Mouse (Mus musculus) embryonic facial prominence, embryonic 15.5 days (tissue): Measurements from ENCODE around the gene Sept9. TPM values are rescaled to one million over a fixed set of nuclear protein-coding genes. Genes with fewer than 3 reads are reported as not detected.
"Not testable (repeated sequence)": the region's sequence is repeated elsewhere in the genome, so short reads cannot be mapped to it uniquely, and the experiment has no call there.

ENCODE experiments used
- ATAC-seq: fragments of 200-750 bp; cut with Nextera tagmentation; 2 replicates; pipeline ENCODE4 v1.8.0; 2017; ENCODE audit warnings: low read depth, moderate TSS enrichment; ENCODE audit not compliant: insufficient number of reproducible peaks, low FRiP score, low TSS enrichment
- H3K27ac ChIP-seq: fragments of 300-500 bp; sonication (generic); replicated peaks from 2 replicates; pipeline ENCODE4 v1.5.1; 2015; ENCODE audit warnings: mild to moderate bottlenecking, inconsistent platforms
- H3K27me3 ChIP-seq: fragments of 300-500 bp; sonication (generic); 2 replicates; pipeline ENCODE4 v1.6.1; 2015; ENCODE audit warnings: inconsistent platforms
- H3K36me3 ChIP-seq: fragments of 300-500 bp; sonication (generic); 2 replicates; pipeline ENCODE4 v1.6.1; 2015; ENCODE audit warnings: mild to moderate bottlenecking, inconsistent platforms
- H3K4me1 ChIP-seq: fragments of 300-500 bp; sonication (generic); 2 replicates; pipeline ENCODE4 v1.6.1; 2015; ENCODE audit warnings: inconsistent platforms
- H3K4me2 ChIP-seq: fragments of 300-500 bp; sonication (generic); replicated peaks from 2 replicates; pipeline ENCODE4 v1.6.1; 2015; ENCODE audit warnings: mild to moderate bottlenecking, inconsistent platforms
- H3K4me3 ChIP-seq: fragments of 300-500 bp; sonication (generic); replicated peaks from 2 replicates; pipeline ENCODE4 v1.5.1; 2015; ENCODE audit warnings: mild to moderate bottlenecking, inconsistent platforms
- H3K9ac ChIP-seq: fragments of 300-500 bp; sonication (generic); 2 replicates; pipeline ENCODE4 v1.6.1; 2015; ENCODE audit warnings: inconsistent platforms
- H3K9me3 ChIP-seq: fragments of 300-500 bp; sonication (generic); replicated peaks from 2 replicates; pipeline ENCODE4 v1.6.1; 2016; ENCODE audit warnings: inconsistent platforms
- WGBS: fragments of 180-500 bp; shearing (Covaris S2); methylation state at CpG from one replicate; pipeline ENCODE4 v1.1.7; 2015; 5-methylcytosine and 5-hydroxymethylcytosine counted together
- polyA plus RNA-seq: library from polyadenylated mRNA; unstranded; fragments of >200 nt; fragmentation: Nextera tagmentation; extraction: Ambion mirVana; gene quantifications from 2 replicates; pipeline ENCODE4 v1.2.1, GENCODE M21; 2015

Gene Sept9
- polyA plus RNA-seq, 1 experiment from 2014 or later: 157 TPM

GRCm38 (mm10) chr11:117334101-117334500 lies 134.6 kb downstream of the Sept9 start:
- Histone ChIP-seq H3K27me3 (no peaks in the 10 kb centered on the region), H3K4me2 (peak overlapping the region; percentile 75), H3K9me3 (no peaks in the 10 kb centered on the region), H3K36me3 (no peaks in the 10 kb centered on the region), H3K4me3 (peak overlapping the region; percentile 52), H3K27ac (peak overlapping the region; percentile 86), H3K9ac (no peak overlapping the region), H3K4me1 (peaks cover 79% of the 10 kb centered on the region)
- no peak for ATAC-seq
- WGBS: 33% methylated on average over 6 of the region's 6 CpGs

GRCm38 (mm10) chr11:117335146-117335545 lies 135.7 kb downstream of the Sept9 start:
- no peaks in the 10 kb centered on the region for H3K9me3 ChIP-seq
- ATAC-seq: no peak
- no peak overlapping the region for H3K4me3 ChIP-seq
- no peak overlapping the region for H3K9ac ChIP-seq
- WGBS: 50% methylated on average over 2 of the region's 2 CpGs
- peak overlapping the region; percentile 75; the same call in 1 of the 2 replicates for H3K4me2 ChIP-seq
- peak overlapping the region; percentile 86 for H3K27ac ChIP-seq
- peaks cover 84% of the 10 kb centered on the region for H3K4me1 ChIP-seq
- H3K27me3 ChIP-seq: no peaks in the 10 kb centered on the region
- no peaks in the 10 kb centered on the region for H3K36me3 ChIP-seq

GRCm38 (mm10) chr11:117336081-117336788 lies 136.8 kb downstream of the Sept9 start:
- WGBS: 86% methylated on average over 7 of the region's 7 CpGs
- Histone ChIP-seq H3K27ac (no peak overlapping the region), H3K4me2 (no peak overlapping the region), H3K4me1 (peaks cover 84% of the 10 kb centered on the region), H3K9ac (no peak overlapping the region), H3K4me3 (no peak overlapping the region), H3K9me3 (no peaks in the 10 kb centered on the region), H3K36me3 (no peaks in the 10 kb centered on the region), H3K27me3 (no peaks in the 10 kb centered on the region)
- no peak for ATAC-seq

GRCm38 (mm10) chr11:117337749-117338148 lies 138.3 kb downstream of the Sept9 start:
- Histone ChIP-seq H3K27ac (no peak overlapping the region), H3K4me2 (no peak overlapping the region), H3K4me3 (no peak overlapping the region), H3K4me1 (peaks cover 79% of the 10 kb centered on the region), H3K36me3 (no peaks in the 10 kb centered on the region), H3K9ac (no peak overlapping the region), H3K27me3 (no peaks in the 10 kb centered on the region), H3K9me3 (no peaks in the 10 kb centered on the region)
- ATAC-seq: no peak
- 81% methylated on average over 9 of the region's 9 CpGs for WGBS

- H3K36me3 ChIP-seq: no peaks in the 10 kb centered on the region
- no peaks in the 10 kb centered on the region for H3K9me3 ChIP-seq
- no peaks in the 10 kb centered on the region for H3K27me3 ChIP-seq
- 0 out of 2 replicates have a peak overlapping the region, but pooled peaks have one; percentile 5 for H3K27ac ChIP-seq
- H3K4me1 ChIP-seq: peaks cover 78% of the 10 kb centered on the region
- peak; percentile 49 for ATAC-seq
- H3K9ac ChIP-seq: no peak overlapping the region
- no peak overlapping the region for H3K4me3 ChIP-seq
- 49% methylated on average over 8 of the region's 8 CpGs for WGBS
- H3K4me2 ChIP-seq: no peak overlapping the region
These were observed 139.0 kb downstream of the Sept9 start for GRCm38 (mm10) chr11:117338503-117338902.

- no peak overlapping the region for H3K9ac ChIP-seq
- H3K27ac ChIP-seq: 0 out of 2 replicates have a peak overlapping the region, but pooled peaks have one; percentile 5
- H3K4me1 ChIP-seq: peaks cover 78% of the 10 kb centered on the region
- H3K4me2 ChIP-seq: no peak overlapping the region
- no peak for ATAC-seq
- no peaks in the 10 kb centered on the region for H3K9me3 ChIP-seq
- no peaks in the 10 kb centered on the region for H3K27me3 ChIP-seq
- no peak overlapping the region for H3K4me3 ChIP-seq
- H3K36me3 ChIP-seq: no peaks in the 10 kb centered on the region
- 82% methylated on average over 3 of the region's 3 CpGs for WGBS
These were observed 139.6 kb downstream of the Sept9 start for GRCm38 (mm10) chr11:117339050-117339449.

GRCm38 (mm10) chr11:117341218-117341617 lies 141.8 kb downstream of the Sept9 start:
- Histone ChIP-seq H3K27me3 (no peaks in the 10 kb centered on the region), H3K4me1 (peaks cover 84% of the 10 kb centered on the region), H3K36me3 (no peaks in the 10 kb centered on the region), H3K9ac (no peak overlapping the region), H3K4me3 (no peak overlapping the region), H3K4me2 (no peak overlapping the region), H3K9me3 (no peaks in the 10 kb centered on the region), H3K27ac (0 out of 2 replicates have a peak overlapping the region, but pooled peaks have one; percentile 44)
- WGBS: 67% methylated on average over 7 of the region's 7 CpGs
- ATAC-seq: no peak

- H3K36me3 ChIP-seq: no peaks in the 10 kb centered on the region
- H3K27ac ChIP-seq: no peak overlapping the region
- WGBS: 94% methylated on average over 7 of the region's 7 CpGs
- peaks cover 91% of the 10 kb centered on the region for H3K4me1 ChIP-seq
- H3K9ac ChIP-seq: no peak overlapping the region
- H3K27me3 ChIP-seq: no peaks in the 10 kb centered on the region
- no peak for ATAC-seq
- H3K9me3 ChIP-seq: no peaks in the 10 kb centered on the region
- H3K4me2 ChIP-seq: no peak overlapping the region
- no peak overlapping the region for H3K4me3 ChIP-seq
These were observed 142.6 kb downstream of the Sept9 start for GRCm38 (mm10) chr11:117342076-117342475.

- not testable (repeated sequence) for H3K9me3 ChIP-seq, H3K36me3 ChIP-seq, H3K4me3 ChIP-seq, H3K4me2 ChIP-seq, H3K9ac ChIP-seq, ATAC-seq, H3K27ac ChIP-seq, H3K27me3 ChIP-seq
- WGBS: 94% methylated on average over 6 of the region's 6 CpGs
- peaks cover 94% of the 10 kb centered on the region for H3K4me1 ChIP-seq
These were observed 143.0 kb downstream of the Sept9 start for GRCm38 (mm10) chr11:117342490-117342889.

- H3K4me3 ChIP-seq: no peak overlapping the region
- H3K9ac ChIP-seq: no peak overlapping the region
- H3K27me3 ChIP-seq: no peaks in the 10 kb centered on the region
- H3K9me3 ChIP-seq: no peaks in the 10 kb centered on the region
- H3K4me2 ChIP-seq: no peak overlapping the region
- H3K36me3 ChIP-seq: no peaks in the 10 kb centered on the region
- H3K4me1 ChIP-seq: peaks cover 94% of the 10 kb centered on the region
- 82% methylated on average over 5 of the region's 5 CpGs for WGBS
- no peak for ATAC-seq
- peak overlapping the region; percentile 88 for H3K27ac ChIP-seq
These were observed 144.3 kb downstream of the Sept9 start for GRCm38 (mm10) chr11:117343800-117344199.

GRCm38 (mm10) chr11:117344339-117345021 lies 145.0 kb downstream of the Sept9 start:
- Histone ChIP-seq H3K4me2 (peak overlapping the region; percentile 35), H3K9ac (no peak overlapping the region), H3K9me3 (no peaks in the 10 kb centered on the region), H3K36me3 (no peaks in the 10 kb centered on the region), H3K4me1 (peaks cover 94% of the 10 kb centered on the region), H3K27ac (peak overlapping the region; percentile 88), H3K27me3 (no peaks in the 10 kb centered on the region), H3K4me3 (no peak overlapping the region)
- 26% methylated on average over 11 of the region's 11 CpGs for WGBS
- ATAC-seq: no peak
